Mouse (Mus musculus) heart, postnatal 0 days (tissue): Measurements from ENCODE around the gene Vstm2a.

Source experiments
- CTCF ChIP-seq: IDR thresholded peaks from 2 replicates; pipeline ENCODE4 v1.5.1; 2016; ENCODE audit warnings: antibody characterized with exemption, control low read depth, low read depth
- EP300 ChIP-seq: IDR thresholded peaks from 2 replicates; pipeline ENCODE4 v1.6.1; 2016; ENCODE audit warnings: antibody characterized with exemption, low read depth

DNA sequence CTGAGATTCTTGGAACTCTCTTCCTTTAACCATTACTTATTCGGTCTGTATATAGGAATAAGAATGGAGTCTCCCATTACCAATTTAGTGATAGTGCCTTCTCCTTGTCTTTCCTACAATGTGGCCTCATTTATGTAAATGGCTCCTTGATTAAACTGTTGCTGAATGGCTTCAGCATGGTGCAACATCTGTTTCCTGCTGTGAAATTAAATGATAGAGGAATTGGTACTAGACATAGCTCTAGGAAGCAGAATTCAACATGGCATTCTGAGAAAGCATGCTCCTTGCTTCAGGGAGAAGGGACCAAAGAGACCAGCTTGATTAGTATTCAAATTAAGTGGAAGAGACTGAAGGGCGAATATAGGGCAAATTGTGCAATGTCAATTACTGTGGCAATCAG lies 57.6 kb downstream of the Vstm2a start:
- no peak for TF ChIP-seq EP300
- no peak for TF ChIP-seq CTCF
